In genomic region chr2:60658992-60659391, GRCm38 (mm10) we compare ENCODE assay signal across 26 mouse cellular contexts.
DNase-seq lines count a peak whose midpoint lies in the region; ATAC-seq and TF ChIP-seq lines count a peak whose summit lies in the region.
"Had no signal": no experiment of that assay in that cellular context is flagged by ENCODE, and none has a peak within 500 bp of the region (broad histone marks: within the 10 kb centered on the region; RNA-seq: fewer than 3 reads in every experiment).

No protein-coding gene starts in this region.

- H3K27ac ChIP-seq in heart, embryonic 11.5 days (ENCODE audit: low read depth, low read length): no peak overlapping the region
- H3K27ac ChIP-seq in kidney, adult 2 months (ENCODE audit: insufficient read depth, low read depth, low read length): no peak overlapping the region
- H3K27ac ChIP-seq in lung, embryonic 16.5 days (ENCODE audit: low read length): no peak overlapping the region
- H3K27ac ChIP-seq: forebrain, embryonic 12.5 days; hindbrain, embryonic 15.5 days; limb, embryonic 15.5 days; liver, embryonic 14.5 days; neural tube, embryonic 15.5 days; stomach, embryonic 15.5 days had no signal

- no peaks in the 10 kb centered on the region for H3K4me1 ChIP-seq in heart, embryonic 11.5 days (ENCODE audit: control insufficient read depth, insufficient read depth, low read length)
- no peaks in the 10 kb centered on the region; the same call in 1 of the 2 replicates for H3K4me1 ChIP-seq in kidney, adult 2 months (ENCODE audit: control insufficient read depth, insufficient read depth, low read length)
- H3K4me1 ChIP-seq in lung, embryonic 16.5 days (replicated peaks; ENCODE audit: control insufficient read depth, insufficient read depth, low read length): peaks cover 4% of the 10 kb centered on the region; the same call in 1 of the 2 replicates
- no peaks in the 10 kb centered on the region for H3K4me1 ChIP-seq in lung, adult 2 months (ENCODE audit: control insufficient read depth, insufficient read depth, low read length)
- H3K4me1 ChIP-seq: forebrain, embryonic 12.5 days; hindbrain, embryonic 15.5 days; limb, embryonic 15.5 days; neural tube, embryonic 15.5 days; stomach, embryonic 15.5 days had no signal

- peak; percentile 85 for DNase-seq in heart, adult 11 months
- peak; percentile 20 for DNase-seq in kidney, postnatal 14 days
- DNase-seq in kidney, adult 2 months: no peak
- DNase-seq in lung, adult 2 months: no peak
- peak; percentile 14 for DNase-seq in adipocyte (ENCODE audit: low spot score)
- DNase-seq: adrenal gland, adult 2 months; adrenal gland, postnatal 36 days; cerebellum, adult 18-20 months; cerebellum, postnatal 10 days; gastrocnemius, postnatal 25 days; kidney, postnatal 4 days; midbrain, embryonic 14.5 days; retina, postnatal 1 day; right cerebral cortex, postnatal 14 days had no signal

- WGBS in heart, embryonic 11.5 days (ENCODE audit: insufficient replicate concordance): 70% methylated on average over 3 of the region's 3 CpGs
- 42% methylated on average over 3 of the region's 3 CpGs for WGBS in kidney, adult 2 months
- WGBS in lung, embryonic 16.5 days: 34% methylated on average over 3 of the region's 3 CpGs
- WGBS in lung, adult 2 months: 43% methylated on average over 3 of the region's 3 CpGs

- H3K36me3 ChIP-seq in heart, embryonic 11.5 days (ENCODE audit: control insufficient read depth, insufficient read depth, low read length): no peaks in the 10 kb centered on the region
- peaks cover 1% of the 10 kb centered on the region; the same call in 1 of the 2 replicates for H3K36me3 ChIP-seq in kidney, adult 2 months (ENCODE audit: control insufficient read depth, insufficient read depth, low read length)
- H3K36me3 ChIP-seq in lung, embryonic 16.5 days (ENCODE audit: control insufficient read depth, insufficient read depth, low read length): no peaks in the 10 kb centered on the region
- H3K36me3 ChIP-seq: forebrain, embryonic 12.5 days; hindbrain, embryonic 15.5 days; limb, embryonic 15.5 days; neural tube, embryonic 15.5 days; stomach, embryonic 15.5 days had no signal

- no peaks in the 10 kb centered on the region for H3K27me3 ChIP-seq in heart, embryonic 11.5 days (ENCODE audit: control insufficient read depth, insufficient read depth, low read length)
- no peaks in the 10 kb centered on the region for H3K27me3 ChIP-seq in kidney, adult 2 months (replicated peaks; ENCODE audit: control insufficient read depth, insufficient read depth, low read length)
- no peaks in the 10 kb centered on the region for H3K27me3 ChIP-seq in lung, embryonic 16.5 days (ENCODE audit: control insufficient read depth, insufficient read depth, low read depth, low read length)
- H3K27me3 ChIP-seq: forebrain, embryonic 12.5 days; hindbrain, embryonic 15.5 days; limb, embryonic 15.5 days; neural tube, embryonic 15.5 days; stomach, embryonic 15.5 days had no signal

- H3K9me3 ChIP-seq in heart, embryonic 11.5 days (replicated peaks; ENCODE audit: control insufficient read depth, low read length): no peaks in the 10 kb centered on the region
- H3K9me3 ChIP-seq in lung, embryonic 16.5 days (ENCODE audit: control insufficient read depth, low read length): no peaks in the 10 kb centered on the region
- H3K9me3 ChIP-seq: forebrain, embryonic 12.5 days; hindbrain, embryonic 15.5 days; limb, embryonic 15.5 days; neural tube, embryonic 15.5 days; stomach, embryonic 15.5 days had no signal

- no peak for TF ChIP-seq POLR2A in kidney, adult 2 months (IDR thresholded peaks at IDR 0.05; ENCODE audit: low read depth, low read length)
- TF ChIP-seq POLR2A in lung, adult 2 months (IDR thresholded peaks at IDR 0.05; ENCODE audit: borderline replicate concordance, extremely low read depth, low read depth, low read length): no peak

- ATAC-seq in heart, embryonic 11.5 days (replicated peaks; ENCODE audit: insufficient number of reproducible peaks, low FRiP score, low TSS enrichment): no peak
- ATAC-seq in lung, embryonic 16.5 days (ENCODE audit: low read depth): 0 out of 2 replicates have a peak, but pooled peaks have one; percentile 28
- no peak for ATAC-seq in monocyte, adult 5-6 weeks (replicated peaks; ENCODE audit: insufficient number of reproducible peaks, low FRiP score, low TSS enrichment, poor library complexity, severe bottlenecking)
- ATAC-seq: CD4-positive, CD25-positive, alpha-beta regulatory T cell, adult 4 months; inflammation-experienced regulatory T-cells, adult 6 months had no signal

- H3K9ac ChIP-seq in heart, embryonic 11.5 days (ENCODE audit: low read depth, low read length): no peak overlapping the region
- no peak overlapping the region for H3K9ac ChIP-seq in lung, embryonic 16.5 days (ENCODE audit: low read length)
- H3K9ac ChIP-seq: forebrain, embryonic 12.5 days; hindbrain, embryonic 15.5 days; limb, embryonic 15.5 days; liver, embryonic 14.5 days; neural tube, embryonic 15.5 days; stomach, embryonic 15.5 days had no signal

- no peak for TF ChIP-seq CTCF in kidney, adult 2 months (conservative IDR thresholded peaks at IDR 0.05; ENCODE audit: insufficient read depth, insufficient read length, low read depth, low read length)
- no peak for TF ChIP-seq CTCF in lung, adult 2 months (IDR thresholded peaks at IDR 0.05; ENCODE audit: insufficient read depth, low read length)

- no peak overlapping the region for H3K4me3 ChIP-seq in heart, embryonic 11.5 days (ENCODE audit: low read depth, low read length)
- H3K4me3 ChIP-seq in kidney, adult 2 months (ENCODE audit: insufficient read depth, low read depth, low read length): no peak overlapping the region
- H3K4me3 ChIP-seq in lung, embryonic 16.5 days (ENCODE audit: low read length): no peak overlapping the region
- no peak overlapping the region for H3K4me3 ChIP-seq in lung, adult 2 months (replicated peaks; ENCODE audit: extremely low read depth, low read depth, low read length)
- H3K4me3 ChIP-seq: erythroblast, embryonic 14.5 days; forebrain, embryonic 12.5 days; hindbrain, embryonic 15.5 days; limb, embryonic 15.5 days; neural tube, embryonic 15.5 days; stomach, embryonic 15.5 days had no signal

- no peak overlapping the region for H3K4me2 ChIP-seq in heart, embryonic 11.5 days
- H3K4me2 ChIP-seq in lung, embryonic 16.5 days (ENCODE audit: low read depth, low read length): no peak overlapping the region
- H3K4me2 ChIP-seq: forebrain, embryonic 12.5 days; hindbrain, embryonic 15.5 days; limb, embryonic 15.5 days; neural tube, embryonic 15.5 days; stomach, embryonic 15.5 days had no signal

Comparison
In these comparisons a context has a peak if more than half of its experiments do, and no peak if none do; other contexts are left out.
1. DNase-seq: peak in heart, adult 11 months (single experiment), kidney, postnatal 14 days (single experiment) and adipocyte (single experiment); none in kidney, adult 2 months (single experiment) and lung, adult 2 months (single experiment).